Mouse (Mus musculus) heart, postnatal 25 days (tissue): ENCODE results near the gene Gm5862. TPM values are rescaled to one million over a fixed set of nuclear protein-coding genes. Genes with fewer than 3 reads are reported as not detected.
"Not testable (repeated sequence)": the region's sequence is repeated elsewhere in the genome, so short reads cannot be mapped to it uniquely, and the experiment has no call there.

Experiments used
- DNase-seq: peaks from one replicate; pipeline ENCODE4 v3.0.0; 2022; ENCODE audit warnings: low spot score
- intact Hi-C: fragments of 180-260 bp; cut with DNase I; formaldehyde crosslinking; loops from one replicate; pipeline ENCODE4 v1.15.1; 2025
- total RNA-seq, 2 experiments: library from RNA; stranded (reverse); gene quantifications; 2 replicates each; pipeline ENCODE4 v1.2.3; 2021

The Gm5862 gene
- not detected for total RNA-seq

DNA sequence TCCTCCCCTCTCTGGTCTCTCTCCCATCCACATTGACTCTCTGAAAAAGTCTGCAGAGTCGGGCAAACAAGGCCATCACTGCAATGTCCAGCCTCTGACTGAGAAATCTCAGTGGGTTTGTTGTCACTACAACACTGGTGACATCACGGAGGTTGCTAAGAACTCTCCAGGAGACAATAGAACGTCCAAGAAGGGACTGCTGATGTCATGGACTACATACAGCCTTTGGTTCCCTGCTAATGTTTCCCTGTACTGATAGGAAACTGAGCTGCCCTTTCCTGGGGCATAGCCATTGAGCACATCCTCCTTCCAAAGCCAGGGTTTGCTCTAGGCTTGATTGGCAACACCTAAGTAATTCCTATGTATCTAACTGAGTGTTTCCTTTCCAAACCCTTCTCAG, at the start of gene Gm5862:
Gene Gm5862 (minus strand): TSS at position 101 of the 400 bp plus-strand sequence.
- intact Hi-C loops, DNase-seq: not testable (repeated sequence)

GRCm38 (mm10) chr5:26070716-26071115, 48.0 kb upstream of the Gm5862 start:
- intact Hi-C loops: no loop called here

DNA sequence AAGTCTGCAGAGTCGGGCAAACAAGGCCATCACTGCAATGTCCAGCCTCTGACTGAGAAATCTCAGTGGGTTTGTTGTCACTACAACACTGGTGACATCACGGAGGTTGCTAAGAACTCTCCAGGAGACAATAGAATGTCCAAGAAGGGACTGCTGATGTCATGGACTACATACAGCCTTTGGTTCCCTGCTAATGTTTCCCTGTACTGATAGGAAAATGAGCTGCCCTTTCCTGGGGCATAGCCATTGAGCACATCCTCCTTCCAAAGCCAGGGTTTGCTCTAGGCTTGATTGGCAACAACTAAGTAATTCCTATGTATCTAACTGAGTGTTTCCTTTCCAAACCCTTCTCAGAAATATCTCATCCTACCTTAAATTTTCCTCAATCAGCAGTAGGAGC, 35.8 kb upstream of the Gm5862 start, which contains the start of gene Gm7347:
Gene Gm7347 (minus strand): TSS at position 101 of the 400 bp plus-strand sequence.
- DNase-seq, intact Hi-C loops: not testable (repeated sequence)

More at GRCm38 (mm10) chr5:26070716-26071115, 48.0 kb upstream of the Gm5862 start:
- no peak for DNase-seq

DNA sequence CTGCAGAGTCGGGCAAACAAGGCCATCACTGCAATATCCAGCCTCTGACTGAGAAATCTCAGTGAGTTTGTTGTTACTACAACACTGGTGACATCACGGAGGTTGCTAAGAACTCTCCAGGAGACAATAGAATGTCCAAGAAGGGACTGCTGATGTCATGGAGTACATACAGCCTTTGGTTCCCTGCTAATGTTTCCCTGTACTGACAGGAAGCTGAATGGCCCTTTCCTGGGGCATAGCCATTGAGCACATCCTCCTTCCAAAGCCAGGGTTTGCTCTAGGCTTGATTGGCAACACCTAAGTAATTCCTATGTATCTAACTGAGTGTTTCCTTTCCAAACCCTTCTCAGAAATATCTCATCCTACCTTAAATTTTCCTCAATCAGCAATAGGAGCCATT, 16.7 kb upstream of the Gm5862 start, which contains the start of gene Speer4a:
Gene Speer4a (minus strand): TSS at position 101 of the 400 bp plus-strand sequence.
- DNase-seq, intact Hi-C loops: not testable (repeated sequence)

DNA sequence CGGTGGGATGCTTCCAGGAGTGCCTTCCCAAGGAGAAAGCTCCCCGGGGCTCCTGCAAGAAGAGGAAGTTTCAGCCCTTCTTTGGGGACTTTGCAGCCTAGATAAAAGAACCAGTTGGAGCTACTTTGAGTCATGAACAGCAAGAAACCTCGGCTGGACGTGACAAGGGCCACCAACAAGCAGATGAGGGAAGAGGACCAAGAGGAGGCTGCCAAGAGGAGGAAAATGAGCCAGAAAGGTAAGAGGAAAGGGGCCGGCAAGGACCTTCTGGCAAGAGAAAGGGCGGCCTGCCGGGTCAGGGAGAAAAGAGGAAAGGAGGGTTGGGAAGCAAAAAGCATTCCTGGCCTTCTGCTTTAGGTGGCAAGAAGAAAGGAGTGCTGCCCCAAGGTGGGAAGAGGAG, 15.0 kb downstream of the Gm5862 start:
- intact Hi-C loops, DNase-seq: not testable (repeated sequence)

DNA sequence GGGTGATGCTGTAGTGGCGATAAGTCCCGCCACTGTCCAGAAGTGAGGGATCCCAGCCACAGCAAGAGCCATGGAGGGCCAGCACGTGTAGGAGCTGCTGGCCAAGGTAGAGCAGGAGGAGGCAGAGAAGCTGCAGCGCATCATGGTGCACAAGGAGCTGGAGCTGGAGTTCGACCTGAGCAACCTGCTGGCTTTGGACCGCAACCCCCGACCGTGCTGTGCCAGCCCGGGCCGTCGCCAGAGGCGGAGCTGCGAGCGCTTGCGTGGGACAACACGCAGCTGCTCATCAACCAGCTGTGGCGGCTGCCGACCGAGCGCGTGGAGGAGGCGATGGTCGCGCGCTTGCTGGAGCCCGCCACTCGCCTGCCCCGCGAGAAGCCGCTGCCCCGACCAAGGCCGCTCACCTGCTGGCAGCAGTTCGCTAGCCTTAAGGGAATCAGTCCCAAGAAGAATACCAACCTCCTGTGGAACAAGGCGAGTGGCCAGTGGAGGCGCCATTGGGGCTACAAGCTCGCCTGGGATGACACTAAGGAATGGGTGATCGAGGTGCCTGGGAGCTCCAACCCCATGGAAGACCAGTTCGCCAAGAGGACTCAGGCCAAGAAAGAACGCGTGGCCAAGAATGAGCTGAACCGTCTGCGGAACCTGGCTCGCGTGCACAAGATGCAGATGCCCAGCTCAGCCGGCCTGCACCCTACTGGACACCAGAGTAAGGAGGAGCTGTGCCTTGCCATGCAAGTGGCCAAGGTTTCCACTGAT, 15.6 kb downstream of the Gm5862 start:
- intact Hi-C loops: not testable (repeated sequence)
- DNase-seq: peak; percentile 2

GRCm38 (mm10) chr5:26004698-26005097, 18.0 kb downstream of the Gm5862 start, which contains the start of gene Gm1979:
Gm1979 (minus strand) TSS chr5:26004798.
- intact Hi-C loops, DNase-seq: not testable (repeated sequence)

- intact Hi-C loops: not testable (repeated sequence)
Measured at GRCm38 (mm10) chr5:25988550-25988949, 34.2 kb downstream of the Gm5862 start, which contains the start of gene Gm21698. Gm21698 (minus strand) TSS chr5:25988650.

GRCm38 (mm10) chr5:25972563-25972962, 50.2 kb downstream of the Gm5862 start, which contains the start of gene Gm21680:
Gm21680 (minus strand) TSS chr5:25972663.
- not testable (repeated sequence) for DNase-seq

More at GRCm38 (mm10) chr5:25988550-25988949, 34.2 kb downstream of the Gm5862 start, which contains the start of gene Gm21698:
- not testable (repeated sequence) for DNase-seq

More at GRCm38 (mm10) chr5:25972563-25972962, 50.2 kb downstream of the Gm5862 start, which contains the start of gene Gm21680:
- intact Hi-C loops: not testable (repeated sequence)

Other genes starting within 250 kb of the Gm5862 start
- gene Gm21663, start 80.5 kb downstream of the Gm5862 start, total RNA-seq: not detected
- gene Gm21671, start 68.5 kb downstream of the Gm5862 start, total RNA-seq: not detected
- gene Gm21680, start 50.3 kb downstream of the Gm5862 start, total RNA-seq: not detected
- not detected for gene Gm21698, start 34.3 kb downstream of the Gm5862 start, total RNA-seq
- gene Gm1979, start 18.1 kb downstream of the Gm5862 start, total RNA-seq: not detected
- gene Speer4a, start 16.6 kb upstream of the Gm5862 start, total RNA-seq: not detected
- not detected for gene Gm7347, start 35.7 kb upstream of the Gm5862 start, total RNA-seq
- gene Gm10471, start 66.4 kb upstream of the Gm5862 start, total RNA-seq: not detected
- not detected for gene 5031410I06Rik, start 82.4 kb upstream of the Gm5862 start, total RNA-seq
- not detected for gene Gm10220, start 98.5 kb upstream of the Gm5862 start, total RNA-seq
- gene Gm7361, start 234.8 kb upstream of the Gm5862 start, total RNA-seq: not detected